Mouse (Mus musculus) ES-Bruce4 (cell line): ENCODE measurements around the gene Astn2.

Experiments
- CTCF ChIP-seq: IDR thresholded peaks from one replicate; pipeline ENCODE4 v1.8.1; 2011; ENCODE audit warnings: low read depth, low read length
- EP300 ChIP-seq: IDR thresholded peaks from 2 replicates; pipeline ENCODE4 v1.6.1; 2011; ENCODE audit warnings: low read depth, low read length; ENCODE audit not compliant: insufficient read depth

DNA sequence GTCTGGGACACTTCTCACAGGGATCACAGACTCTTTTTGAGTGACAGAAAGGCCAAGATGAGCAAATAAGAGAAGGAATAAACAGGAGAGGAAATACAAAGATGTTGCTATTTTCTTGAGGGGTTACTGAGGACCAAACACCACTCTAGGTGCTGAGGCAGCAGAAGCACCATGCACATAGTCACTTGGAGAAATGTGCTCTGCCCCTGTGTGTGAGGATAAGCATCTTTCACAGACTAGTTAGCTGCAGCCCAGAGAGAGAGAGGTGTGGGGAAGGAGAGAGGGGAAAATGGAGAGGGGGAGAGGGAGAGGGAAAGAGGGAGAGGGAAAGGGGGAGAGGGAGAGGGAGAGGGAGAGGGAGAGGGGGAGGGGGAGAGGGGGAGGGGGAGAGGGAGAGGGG is 659.6 kb downstream of the Astn2 start:
- TF ChIP-seq CTCF = no peak
- TF ChIP-seq EP300 = no peak
